Mouse (Mus musculus) midbrain, postnatal 0 days (tissue): ENCODE measurements around the gene Ngef. TPM values are rescaled to one million over a fixed set of nuclear protein-coding genes. Genes with fewer than 3 reads are reported as not detected.

Experiments
- ATAC-seq: fragments of 200-750 bp; cut with Nextera tagmentation; 2 replicates; pipeline ENCODE4 v1.8.0; 2017; ENCODE audit warnings: moderate number of reproducible peaks, mild to moderate bottlenecking, moderate TSS enrichment, moderate library complexity; ENCODE audit not compliant: low FRiP score
- DNase-seq: peaks from one replicate; pipeline ENCODE4 v3.0.0-alpha.2; 2015; ENCODE audit warnings: low spot score
- H3K27ac ChIP-seq: fragments of 300-500 bp; sonication (generic); 2 replicates; pipeline ENCODE4 v1.5.1; 2014; ENCODE audit warnings: low read depth, mild to moderate bottlenecking, low read length, mixed read lengths
- H3K27me3 ChIP-seq: fragments of 300-500 bp; sonication (generic); 2 replicates; pipeline ENCODE4 v1.6.1; 2014; ENCODE audit warnings: low read length, control low read depth, mixed read lengths; ENCODE audit not compliant: insufficient read depth
- H3K36me3 ChIP-seq: fragments of 300-500 bp; sonication (generic); 2 replicates; pipeline ENCODE4 v1.6.1; 2014; ENCODE audit warnings: low read length, control low read depth, mixed read lengths; ENCODE audit not compliant: insufficient read depth
- H3K4me1 ChIP-seq: fragments of 300-500 bp; sonication (generic); 2 replicates; pipeline ENCODE4 v1.6.1; 2014; ENCODE audit warnings: mild to moderate bottlenecking, control low read depth, antibody characterized with exemption, low read length, mixed read lengths; ENCODE audit not compliant: insufficient read depth
- H3K4me2 ChIP-seq: fragments of 300-500 bp; sonication (generic); 2 replicates; pipeline ENCODE4 v1.6.1; 2014; ENCODE audit warnings: low read depth, mild to moderate bottlenecking, low read length, mixed read lengths; ENCODE audit not compliant: poor library complexity, severe bottlenecking
- H3K4me3 ChIP-seq: fragments of 300-500 bp; sonication (generic); 2 replicates; pipeline ENCODE4 v1.5.1; 2014; ENCODE audit warnings: low read depth, mild to moderate bottlenecking, low read length, moderate library complexity
- H3K9ac ChIP-seq: fragments of 300-500 bp; sonication (generic); replicated peaks from 2 replicates; pipeline ENCODE4 v1.6.1; 2014; ENCODE audit warnings: mild to moderate bottlenecking, low read length, moderate library complexity, mixed read lengths; ENCODE audit not compliant: poor library complexity, severe bottlenecking
- H3K9me3 ChIP-seq: fragments of 300-500 bp; sonication (generic); 2 replicates; pipeline ENCODE4 v1.6.1; 2016; ENCODE audit warnings: low read length, control low read depth
- CTCF ChIP-seq: IDR thresholded peaks from 2 replicates; pipeline ENCODE4 v1.5.1; 2016; ENCODE audit warnings: antibody characterized with exemption, mild to moderate bottlenecking
- WGBS: fragments of 180-500 bp; shearing (Covaris S2); extraction: QIAGEN DNeasy Blood & Tissue Kit; methylation state at CpG from one replicate; pipeline ENCODE4 v1.1.7; 2014; 5-methylcytosine and 5-hydroxymethylcytosine counted together
- polyA plus RNA-seq: library from polyadenylated mRNA; unstranded; fragments of >200 nt; fragmentation: Nextera tagmentation; extraction: Ambion mirVana; gene quantifications from 2 replicates; pipeline ENCODE4 v1.2.1, GENCODE M21; 2015
- total RNA-seq: library from RNA; depleted of rRNA; stranded (reverse); fragments of >200 nt; gene quantifications from 2 replicates; pipeline ENCODE4 v1.2.3, GENCODE M21; 2014

The Ngef gene
- total and polyA plus RNA-seq, 2 experiments from 2014 or later, result 45.7 to 55.4 TPM

- Histone ChIP-seq H3K4me2 (peak overlapping the region; percentile 94), H3K27ac (no peak overlapping the region), H3K9me3 (no peaks in the 10 kb centered on the region), H3K9ac (peak overlapping the region; percentile 79), H3K4me3 (peak overlapping the region; percentile 79), H3K27me3 (no peaks in the 10 kb centered on the region), H3K36me3 (no peaks in the 10 kb centered on the region), H3K4me1 (peaks cover 3% of the 10 kb centered on the region; the same call in 1 of the 2 replicates)
- no peak for TF ChIP-seq CTCF
- ATAC-seq (peak; percentile 89), DNase-seq (peak; percentile 75)
- under 1% methylated on average over 32 of the region's 61 CpGs for WGBS
Measured at GRCm38 (mm10) chr1:87510166-87510691, 63.4 kb downstream of the Ngef start.

DNA sequence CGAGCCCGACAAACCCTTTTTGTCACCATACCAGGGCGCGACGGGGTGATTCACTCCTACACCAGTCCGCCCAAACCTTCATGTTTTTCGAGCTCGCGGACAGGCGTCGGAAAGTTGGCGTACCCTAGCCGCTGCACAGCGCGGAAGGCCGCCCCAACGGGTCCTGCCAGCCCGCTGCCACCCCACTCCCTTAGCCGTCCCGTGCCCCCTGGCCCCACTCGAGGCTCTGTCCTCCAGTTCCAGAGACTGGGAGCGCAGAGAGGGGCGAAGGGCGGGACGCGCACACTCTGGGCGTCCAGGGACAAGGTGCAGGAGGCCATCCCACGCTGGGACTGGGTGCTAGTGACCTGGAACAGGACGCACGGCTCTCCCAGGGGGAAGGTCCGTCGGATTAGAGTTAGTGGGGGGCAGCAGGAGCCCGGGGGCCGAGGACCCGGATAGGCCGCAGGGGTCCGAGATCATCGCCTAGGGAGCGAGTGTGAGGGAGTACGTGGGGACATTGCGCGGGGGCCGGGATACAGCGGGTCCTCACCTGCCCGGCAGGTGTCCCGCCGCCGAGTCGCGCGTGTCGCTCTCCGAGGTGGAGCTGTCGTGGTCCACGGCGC is 64.0 kb downstream of the Ngef start, which contains the start of gene Neu2:
Gene Neu2, plus strand, starts transcription at position 329 of the 605 bp plus-strand sequence.
- under 1% methylated on average over 54 of the region's 56 CpGs for WGBS
- peak within 1 kb of the TSS; percentile 79 for H3K9ac ChIP-seq
- H3K4me2 ChIP-seq, result peak within 1 kb of the TSS; percentile 94
- H3K27me3 ChIP-seq, result no peaks in the 10 kb centered on the region
- no peak for TF ChIP-seq CTCF
- H3K4me3 ChIP-seq, result peak within 1 kb of the TSS; percentile 79
- H3K27ac ChIP-seq, result no peak within 1 kb of the TSS
- no peak for DNase-seq
- no peaks in the 10 kb centered on the region for H3K9me3 ChIP-seq
- peaks cover 3% of the 10 kb centered on the region; the same call in 1 of the 2 replicates for H3K4me1 ChIP-seq
- no peaks in the 10 kb centered on the region for H3K36me3 ChIP-seq
- ATAC-seq, result peak; percentile 38

GRCm38 (mm10) chr1:87508591-87509560 is 64.8 kb downstream of the Ngef start:
- H3K4me2 ChIP-seq, result peak overlapping the region; percentile 94
- TF ChIP-seq CTCF, result no peak
- peaks cover 3% of the 10 kb centered on the region; the same call in 1 of the 2 replicates for H3K4me1 ChIP-seq
- H3K36me3 ChIP-seq, result no peaks in the 10 kb centered on the region
- H3K9ac ChIP-seq, result peak overlapping the region; percentile 79
- no peak for DNase-seq
- no peaks in the 10 kb centered on the region for H3K27me3 ChIP-seq
- H3K4me3 ChIP-seq, result peak overlapping the region; percentile 79
- 23% methylated on average over 26 of the region's 26 CpGs for WGBS
- H3K27ac ChIP-seq, result no peak overlapping the region
- no peak; the same call in 1 of the 2 replicates for ATAC-seq
- no peaks in the 10 kb centered on the region for H3K9me3 ChIP-seq

GRCm38 (mm10) chr1:87507857-87508256 is 65.8 kb downstream of the Ngef start:
- H3K4me3 ChIP-seq, result no peak overlapping the region
- no peaks in the 10 kb centered on the region for H3K36me3 ChIP-seq
- no peak overlapping the region for H3K9ac ChIP-seq
- H3K9me3 ChIP-seq, result no peaks in the 10 kb centered on the region
- WGBS, result 65% methylated on average over 6 of the region's 6 CpGs
- DNase-seq (no peak), ATAC-seq (no peak)
- H3K27ac ChIP-seq, result no peak overlapping the region
- H3K4me2 ChIP-seq, result no peak overlapping the region
- peaks cover 3% of the 10 kb centered on the region; the same call in 1 of the 2 replicates for H3K4me1 ChIP-seq
- no peaks in the 10 kb centered on the region for H3K27me3 ChIP-seq
- TF ChIP-seq CTCF, result no peak; the same call in 1 of the 2 replicates

DNA sequence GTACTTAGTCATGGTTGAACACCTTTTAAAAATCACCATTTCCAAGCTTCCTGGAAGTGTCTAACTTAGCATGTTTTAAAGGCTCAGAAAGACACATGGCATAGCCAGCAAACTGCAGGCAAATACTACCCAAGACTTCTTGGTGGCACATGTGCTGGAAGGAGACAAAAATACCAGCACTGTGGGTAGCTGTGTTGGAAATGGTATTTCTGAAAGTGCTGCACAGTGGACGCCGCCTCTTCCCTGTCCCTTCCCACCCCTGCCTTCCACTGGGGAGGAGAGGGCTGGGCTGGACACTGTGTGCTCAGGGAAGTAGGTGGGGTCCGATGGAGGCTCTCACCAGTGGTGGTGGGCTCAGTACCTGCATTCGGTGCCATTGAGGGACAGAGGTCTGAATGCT is 68.1 kb downstream of the Ngef start:
- Histone ChIP-seq H3K4me3 (no peak overlapping the region), H3K9ac (no peak overlapping the region), H3K36me3 (peaks cover 3% of the 10 kb centered on the region; the same call in 1 of the 2 replicates), H3K27ac (no peak overlapping the region), H3K4me1 (0 out of 2 replicates have a peak, but pooled peaks cover 3% of the 10 kb centered on the region), H3K27me3 (no peaks in the 10 kb centered on the region), H3K9me3 (no peaks in the 10 kb centered on the region), H3K4me2 (no peak overlapping the region)
- DNase-seq (no peak), ATAC-seq (no peak)
- WGBS, result 94% methylated on average over 4 of the region's 4 CpGs
- no peak for TF ChIP-seq CTCF
